Mouse (Mus musculus) brain, embryonic 14.5 days (tissue): ENCODE results near the gene 9030612E09Rik. TPM values are rescaled to one million over a fixed set of nuclear protein-coding genes. Genes with fewer than 3 reads are reported as not detected.

Experiments used
- DNase-seq: peaks from one replicate; pipeline ENCODE4 v3.0.0-alpha.2; 2011; ENCODE audit warnings: low read depth
- CTCF ChIP-seq: fragments of 200-500 bp; IDR thresholded peaks from 2 replicates; pipeline ENCODE4 v1.5.1; 2012; ENCODE audit warnings: inconsistent platforms, mild to moderate bottlenecking, moderate library complexity, borderline replicate concordance; ENCODE audit not compliant: insufficient read depth, insufficient read length; ENCODE audit errors: extremely low read depth
- POLR2A ChIP-seq: fragments of 200-500 bp; IDR thresholded peaks from 2 replicates; pipeline ENCODE4 v1.6.1; 2012; ENCODE audit warnings: mild to moderate bottlenecking, inconsistent platforms, borderline replicate concordance; ENCODE audit not compliant: poor library complexity, insufficient read depth, insufficient read length, severe bottlenecking; ENCODE audit errors: extremely low read depth
- polyA plus RNA-seq: library from polyadenylated mRNA; depleted of rRNA; stranded (reverse); fragments of >200 nt; gene quantifications from 2 replicates; pipeline ENCODE4 v1.2.3, GENCODE M21; 2012; rRNA removed

Gene 9030612E09Rik
- polyA plus RNA-seq, 1 experiment, result 3.3 TPM

GRCm38 (mm10) chr10:43211866-43212265 is 37.4 kb downstream of the 9030612E09Rik start:
- TF ChIP-seq POLR2A, result no peak
- peak; percentile 49; the same call in 1 of the 2 replicates for TF ChIP-seq CTCF
- DNase-seq, result peak; percentile 10

GRCm38 (mm10) chr10:43217361-43217900 is 42.9 kb downstream of the 9030612E09Rik start:
- DNase-seq, result no peak
- no peak for TF ChIP-seq POLR2A
- TF ChIP-seq CTCF, result no peak

DNA sequence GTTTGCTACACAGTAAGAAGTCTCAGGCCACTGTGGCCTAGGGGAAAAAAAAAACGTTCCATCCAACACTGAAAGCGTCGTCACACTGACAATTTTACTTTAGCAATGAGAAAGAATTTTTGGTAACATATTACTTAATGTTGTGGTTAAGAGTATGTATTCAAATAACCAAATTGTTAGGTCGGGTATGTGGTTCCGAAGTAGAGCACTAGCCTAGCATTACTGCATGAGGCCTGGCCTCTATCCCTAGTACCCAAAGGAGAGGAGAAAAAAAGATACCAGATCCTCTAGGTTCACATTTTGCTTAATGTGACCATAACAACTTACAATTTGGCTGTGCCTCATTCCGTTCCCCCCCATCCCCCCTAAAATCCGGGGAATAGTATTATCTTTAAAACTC is 46.0 kb downstream of the 9030612E09Rik start:
- peak; percentile 16 for DNase-seq
- TF ChIP-seq POLR2A, result no peak
- TF ChIP-seq CTCF, result no peak

GRCm38 (mm10) chr10:43220910-43221625 is 46.6 kb downstream of the 9030612E09Rik start, which contains the start of gene Pdss2:
Gene Pdss2 (plus strand): TSS chr10:43221486.
- peak; percentile 98 for DNase-seq
- TF ChIP-seq CTCF (no peak), POLR2A (peak; percentile 74; the same call in 1 of the 2 replicates)

- TF ChIP-seq POLR2A, result no peak
- no peak for TF ChIP-seq CTCF
- no peak for DNase-seq
Measured at GRCm38 (mm10) chr10:43221659-43222058, 47.2 kb downstream of the 9030612E09Rik start.

- no peak for TF ChIP-seq POLR2A
- TF ChIP-seq CTCF, result no peak
Measured at GRCm38 (mm10) chr10:43223391-43223790, 48.9 kb downstream of the 9030612E09Rik start.

More at GRCm38 (mm10) chr10:43223391-43223790, 48.9 kb downstream of the 9030612E09Rik start:
- no peak for DNase-seq

Other genes with a start within 250 kb of the 9030612E09Rik start
- gene Sobp, start 174 bp upstream of the 9030612E09Rik start, polyA plus RNA-seq, result 15.0 and 30.6 TPM in 2 replicates
- gene Pdss2, start 46.8 kb downstream of the 9030612E09Rik start, polyA plus RNA-seq, result 12.3 and 12.6 TPM in 2 replicates